Mouse (Mus musculus) kidney, adult 2 months (tissue): ENCODE measurements around the gene Hfe2. TPM values are rescaled to one million over a fixed set of nuclear protein-coding genes. Genes with fewer than 3 reads are reported as not detected.

Experiments used
- DNase-seq: peaks from one replicate; pipeline ENCODE4 v3.0.0; 2021
- H3K27ac ChIP-seq: fragments of 200-500 bp; 2 replicates; pipeline ENCODE4 v1.5.1; 2012; ENCODE audit warnings: low read depth, low read length, control low read depth, inconsistent platforms; ENCODE audit not compliant: insufficient read depth
- H3K27me3 ChIP-seq: fragments of 200-500 bp; replicated peaks from 2 replicates; pipeline ENCODE4 v1.6.1; 2012; ENCODE audit warnings: mild to moderate bottlenecking, moderate library complexity, low read length, inconsistent platforms; ENCODE audit not compliant: control insufficient read depth, insufficient read depth
- H3K36me3 ChIP-seq: fragments of 200-500 bp; 2 replicates; pipeline ENCODE4 v1.6.1; 2012; ENCODE audit warnings: mild to moderate bottlenecking, moderate library complexity, low read length, inconsistent platforms; ENCODE audit not compliant: control insufficient read depth, insufficient read depth
- H3K4me1 ChIP-seq: fragments of 200-500 bp; 2 replicates; pipeline ENCODE4 v1.6.1; 2011; ENCODE audit warnings: low read length; ENCODE audit not compliant: control insufficient read depth, insufficient read depth
- H3K4me3 ChIP-seq: fragments of 200-500 bp; 2 replicates; pipeline ENCODE4 v1.5.1; 2011; ENCODE audit warnings: mild to moderate bottlenecking, low read depth, low read length, control low read depth; ENCODE audit not compliant: insufficient read depth
- CTCF ChIP-seq: fragments of 200-500 bp; conservative IDR thresholded peaks from 2 replicates; pipeline ENCODE4 v1.5.1; 2011; ENCODE audit warnings: low read depth, mild to moderate bottlenecking, control low read depth, low read length, moderate library complexity, mixed read lengths; ENCODE audit not compliant: insufficient read depth, insufficient read length
- POLR2A ChIP-seq: fragments of 200-500 bp; IDR thresholded peaks from one replicate; pipeline ENCODE4 v1.6.1; 2011; ENCODE audit warnings: low read depth, low read length, control low read depth
- WGBS: fragments of 180-500 bp; shearing (Covaris S2); methylation state at CpG from one replicate; pipeline ENCODE4 v1.1.7; 2018; 5-methylcytosine and 5-hydroxymethylcytosine counted together
- polyA plus RNA-seq: library from polyadenylated mRNA; depleted of rRNA; stranded (reverse); fragments of >200 nt; gene quantifications from 2 replicates; pipeline ENCODE4 v1.2.3, GENCODE M21; 2012

Gene Hfe2
- polyA plus RNA-seq, 1 experiment, result 3.9 TPM

DNA sequence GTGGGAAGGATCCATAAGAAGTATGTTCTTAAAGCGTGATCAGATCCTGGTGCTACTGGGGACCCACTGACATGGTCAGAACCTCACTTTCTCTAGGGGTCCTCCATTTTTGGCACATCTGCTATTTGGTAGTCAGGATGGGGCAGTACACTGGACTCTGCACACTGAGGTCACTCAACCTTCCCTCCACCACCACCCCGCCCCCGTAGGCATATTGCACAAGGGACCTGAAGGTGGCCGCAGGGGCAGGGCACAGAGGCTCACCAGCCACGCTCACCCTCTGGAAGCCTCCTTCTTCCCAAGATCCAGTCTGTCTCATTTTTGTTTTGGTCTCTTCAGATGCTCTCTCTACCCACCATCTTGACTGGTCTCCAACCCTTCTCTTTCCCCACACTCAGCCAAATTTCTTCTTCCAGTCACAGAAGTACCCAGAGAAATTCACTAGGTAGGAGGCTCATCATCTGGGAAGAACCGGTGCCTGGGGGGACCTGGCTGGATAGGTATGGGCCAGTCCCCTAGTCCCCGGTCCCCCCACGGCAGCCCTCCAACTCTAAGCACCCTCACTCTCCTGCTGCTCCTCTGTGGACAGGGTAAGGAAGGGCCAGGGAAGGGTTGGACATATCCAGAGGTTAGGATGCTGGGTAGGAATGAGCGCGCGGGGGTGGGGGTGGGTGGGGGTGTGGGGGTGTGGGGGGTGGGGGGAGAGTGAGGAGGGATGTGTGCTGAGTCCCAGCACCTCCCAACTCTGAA is 1.2 kb downstream of the Hfe2 start:
- WGBS, result 74% methylated on average over 11 of the region's 11 CpGs
- H3K4me1 ChIP-seq, result no peaks in the 10 kb centered on the region
- peaks cover 2% of the 10 kb centered on the region; the same call in 1 of the 2 replicates for H3K27me3 ChIP-seq
- TF ChIP-seq CTCF (no peak), POLR2A (no peak)
- no peak for DNase-seq
- H3K4me3 ChIP-seq, result no peak overlapping the region
- no peaks in the 10 kb centered on the region for H3K36me3 ChIP-seq
- no peak overlapping the region for H3K27ac ChIP-seq

DNA sequence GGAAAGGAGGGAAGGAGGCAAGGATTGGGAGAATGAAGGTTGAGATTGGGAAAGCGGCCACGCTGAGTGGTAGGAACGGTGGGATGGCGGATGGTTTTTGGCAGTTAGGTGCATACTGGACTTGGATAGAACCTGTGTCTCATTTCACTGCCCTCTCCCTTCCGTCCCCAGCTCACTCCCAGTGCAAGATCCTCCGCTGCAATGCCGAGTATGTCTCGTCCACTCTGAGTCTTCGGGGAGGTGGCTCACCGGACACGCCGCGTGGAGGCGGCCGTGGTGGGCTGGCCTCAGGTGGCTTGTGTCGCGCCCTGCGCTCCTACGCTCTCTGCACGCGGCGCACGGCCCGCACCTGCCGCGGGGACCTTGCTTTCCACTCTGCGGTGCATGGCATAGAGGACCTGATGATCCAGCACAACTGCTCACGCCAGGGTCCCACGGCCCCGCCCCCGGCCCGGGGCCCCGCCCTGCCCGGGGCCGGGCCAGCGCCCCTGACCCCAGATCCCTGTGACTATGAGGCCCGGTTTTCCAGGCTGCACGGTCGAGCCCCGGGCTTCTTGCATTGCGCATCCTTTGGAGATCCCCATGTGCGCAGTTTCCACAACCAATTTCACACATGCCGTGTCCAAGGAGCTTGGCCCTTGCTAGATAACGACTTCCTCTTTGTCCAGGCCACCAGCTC is 2.0 kb downstream of the Hfe2 start:
- TF ChIP-seq POLR2A, result no peak
- TF ChIP-seq CTCF, result no peak
- Histone ChIP-seq H3K4me3 (no peak overlapping the region), H3K4me1 (no peaks in the 10 kb centered on the region), H3K27me3 (peaks cover 2% of the 10 kb centered on the region; the same call in 1 of the 2 replicates), H3K36me3 (no peaks in the 10 kb centered on the region), H3K27ac (no peak overlapping the region)
- no peak for DNase-seq
- WGBS, result 6% methylated on average over 44 of the region's 44 CpGs

DNA sequence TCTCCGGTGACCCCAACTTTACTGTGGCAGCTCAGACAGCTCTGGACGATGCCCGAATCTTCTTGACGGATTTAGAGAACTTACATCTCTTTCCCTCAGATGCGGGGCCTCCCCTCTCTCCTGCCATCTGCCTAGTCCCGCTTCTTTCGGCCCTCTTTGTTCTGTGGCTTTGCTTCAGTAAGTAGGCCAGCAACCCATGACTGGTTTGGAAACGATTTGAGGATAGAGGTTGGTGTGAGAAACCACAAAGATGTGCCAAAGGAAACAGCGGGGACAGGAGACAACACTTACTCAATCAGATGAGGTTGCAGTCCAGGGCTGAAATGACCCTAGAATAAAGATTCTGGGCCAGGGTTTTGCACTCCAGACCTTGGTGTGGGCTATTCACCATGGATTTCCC is 3.5 kb downstream of the Hfe2 start:
- peaks cover 2% of the 10 kb centered on the region; the same call in 1 of the 2 replicates for H3K27me3 ChIP-seq
- H3K27ac ChIP-seq, result no peak overlapping the region
- no peaks in the 10 kb centered on the region for H3K4me1 ChIP-seq
- DNase-seq, result no peak
- 53% methylated on average over 9 of the region's 9 CpGs for WGBS
- H3K4me3 ChIP-seq, result no peak overlapping the region
- TF ChIP-seq POLR2A, result no peak
- no peak for TF ChIP-seq CTCF
- no peaks in the 10 kb centered on the region for H3K36me3 ChIP-seq

GRCm38 (mm10) chr3:96532050-96532449 is 7.1 kb downstream of the Hfe2 start:
- H3K27me3 ChIP-seq, result peaks cover 2% of the 10 kb centered on the region; the same call in 1 of the 2 replicates
- no peaks in the 10 kb centered on the region for H3K36me3 ChIP-seq
- TF ChIP-seq CTCF, result no peak; the same call in 1 of the 2 replicates
- no peak for TF ChIP-seq POLR2A
- no peak for DNase-seq
- 51% methylated on average over 7 of the region's 7 CpGs for WGBS
- no peak overlapping the region for H3K27ac ChIP-seq
- no peaks in the 10 kb centered on the region for H3K4me1 ChIP-seq
- no peak overlapping the region for H3K4me3 ChIP-seq

DNA sequence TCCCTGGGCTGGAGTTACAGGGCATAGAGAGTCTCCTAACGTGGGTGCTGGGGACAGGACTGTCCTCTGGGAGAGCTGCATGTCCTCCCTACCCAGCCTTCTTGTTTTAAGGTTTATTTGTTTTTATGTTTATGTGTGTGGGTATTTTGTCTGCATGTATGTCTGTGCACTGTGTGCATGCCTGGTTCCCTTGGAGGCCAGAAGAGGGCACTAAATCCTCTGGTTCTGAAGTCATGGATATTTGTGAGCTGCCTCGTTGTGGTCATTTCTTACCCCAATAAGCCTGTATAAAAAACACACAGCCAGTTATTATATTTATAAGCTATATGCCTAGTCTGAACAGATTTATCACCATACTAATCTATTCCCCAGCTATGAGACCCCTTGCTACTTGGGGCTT is 9.3 kb downstream of the Hfe2 start:
- no peak overlapping the region for H3K27ac ChIP-seq

GRCm38 (mm10) chr3:96539316-96539715 is 14.3 kb downstream of the Hfe2 start:
- WGBS, result 77% methylated on average over 2 of the region's 2 CpGs
- Histone ChIP-seq H3K36me3 (no peaks in the 10 kb centered on the region), H3K4me1 (no peaks in the 10 kb centered on the region), H3K4me3 (no peak overlapping the region), H3K27me3 (no peaks in the 10 kb centered on the region), H3K27ac (no peak overlapping the region)
- DNase-seq, result no peak
- TF ChIP-seq CTCF (no peak), POLR2A (no peak)

More for the DNA sequence above, 9.3 kb downstream of the Hfe2 start:
- H3K4me3 ChIP-seq, result no peak overlapping the region
- TF ChIP-seq CTCF, result peak; percentile 24; the same call in 1 of the 2 replicates
- no peak for TF ChIP-seq POLR2A
- no peak for DNase-seq
- no peaks in the 10 kb centered on the region for H3K4me1 ChIP-seq
- no peaks in the 10 kb centered on the region for H3K36me3 ChIP-seq
- H3K27me3 ChIP-seq, result no peaks in the 10 kb centered on the region
- 61% methylated on average over 2 of the region's 2 CpGs for WGBS

DNA sequence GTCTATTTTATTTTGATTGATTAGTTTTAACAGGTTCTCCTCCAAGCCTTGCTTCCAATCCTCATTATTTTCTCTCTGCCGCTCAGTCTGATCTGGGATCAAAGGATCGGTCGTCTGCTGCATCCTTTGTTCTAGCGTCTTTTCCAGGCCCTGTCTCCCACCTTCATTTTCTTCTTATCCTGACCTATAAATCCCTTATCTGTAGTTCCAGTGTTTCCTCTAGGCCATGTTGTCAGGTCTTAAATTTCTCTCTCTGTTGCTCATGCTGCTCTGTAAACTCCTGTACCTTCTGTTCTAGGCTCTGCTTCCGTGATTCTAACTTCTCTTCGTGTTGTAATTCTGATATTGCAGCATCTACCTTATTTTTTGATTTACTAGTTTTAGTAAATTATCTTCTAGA is 15.8 kb downstream of the Hfe2 start:
- H3K27ac ChIP-seq, result no peak overlapping the region
- H3K4me1 ChIP-seq, result no peaks in the 10 kb centered on the region
- H3K27me3 ChIP-seq, result no peaks in the 10 kb centered on the region
- no peak for DNase-seq
- no peak for TF ChIP-seq POLR2A
- no peak for TF ChIP-seq CTCF
- no peaks in the 10 kb centered on the region for H3K36me3 ChIP-seq
- no peak overlapping the region for H3K4me3 ChIP-seq
- WGBS, result 59% methylated on average over 6 of the region's 6 CpGs
